Mouse (Mus musculus): ENCODE data around the gene Klhl3. TPM values are rescaled to one million over a fixed set of nuclear protein-coding genes. Genes with fewer than 3 reads are reported as not detected.
"Not testable (repeated sequence)": the region's sequence is repeated elsewhere in the genome, so short reads cannot be mapped to it uniquely, and the experiment has no call there.

Gene Klhl3
- polyA plus RNA-seq, 1 experiment = 5.6 TPM

DNA sequence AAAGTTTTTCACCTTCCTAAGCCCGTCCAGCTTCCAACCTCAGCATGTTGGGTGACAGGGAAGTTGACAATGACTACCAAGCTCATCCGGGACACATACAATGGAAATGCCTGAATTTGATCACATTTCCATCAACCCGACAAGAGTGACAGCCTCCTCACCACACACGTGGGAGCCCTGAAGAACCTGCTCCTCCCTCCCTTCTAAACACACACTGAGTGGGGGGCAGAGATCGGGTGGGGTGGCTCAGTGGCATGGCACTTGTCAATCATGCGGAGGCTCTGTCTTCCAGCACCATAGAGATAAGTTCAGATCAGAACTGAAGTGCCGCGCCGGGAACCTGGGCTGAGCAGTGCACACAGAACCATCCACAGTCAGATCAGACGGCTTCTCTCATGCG, 37.0 kb upstream of the Klhl3 start:
- peak overlapping the region; percentile 6 for H3K4me3 ChIP-seq (ENCODE audit: control insufficient read depth, low read depth, low read length)
- H3K36me3 ChIP-seq (ENCODE audit: control insufficient read depth, insufficient read depth, low read length) = no peaks in the 10 kb centered on the region
- no peaks in the 10 kb centered on the region for H3K27me3 ChIP-seq (ENCODE audit: control insufficient read depth, insufficient read depth, low read length)
- no peaks in the 10 kb centered on the region; the same call in 1 of the 2 replicates for H3K4me1 ChIP-seq (ENCODE audit: control insufficient read depth, insufficient read depth, low read length)
- no peak overlapping the region for H3K27ac ChIP-seq (ENCODE audit: control insufficient read depth, insufficient read depth, low read depth, low read length)
- TF ChIP-seq CTCF (IDR thresholded peaks at IDR 0.05; ENCODE audit: control insufficient read depth, insufficient read depth, insufficient replicate concordance, low read depth, low read length) (no peak), POLR2A (IDR thresholded peaks at IDR 0.05; ENCODE audit: control insufficient read depth, low read depth, low read length) (no peak)

DNA sequence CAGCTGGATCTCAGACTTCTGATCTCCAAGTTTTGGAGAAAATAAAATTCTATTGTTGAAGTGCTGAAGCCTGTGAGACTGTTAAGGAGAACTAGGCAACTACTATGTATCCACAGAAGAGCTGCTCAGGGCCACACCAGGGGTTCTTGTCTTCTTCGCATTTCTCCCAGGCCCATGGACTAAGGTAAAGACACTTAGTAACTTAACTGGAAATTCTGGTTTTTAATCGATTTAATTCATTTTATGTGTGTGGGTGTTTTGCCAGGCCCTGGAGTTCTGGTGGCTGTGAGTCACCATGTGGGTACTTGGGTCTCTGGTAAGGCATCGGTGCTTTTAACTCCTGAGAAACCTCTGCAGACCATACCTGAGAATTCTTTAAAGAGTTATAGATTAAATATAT, 36.2 kb upstream of the Klhl3 start:
- H3K4me3 ChIP-seq (ENCODE audit: control insufficient read depth, low read depth, low read length) = peak overlapping the region; percentile 77
- TF ChIP-seq CTCF (IDR thresholded peaks at IDR 0.05; ENCODE audit: control insufficient read depth, insufficient read depth, insufficient replicate concordance, low read depth, low read length) (no peak), POLR2A (IDR thresholded peaks at IDR 0.05; ENCODE audit: control insufficient read depth, low read depth, low read length) (no peak)

DNA sequence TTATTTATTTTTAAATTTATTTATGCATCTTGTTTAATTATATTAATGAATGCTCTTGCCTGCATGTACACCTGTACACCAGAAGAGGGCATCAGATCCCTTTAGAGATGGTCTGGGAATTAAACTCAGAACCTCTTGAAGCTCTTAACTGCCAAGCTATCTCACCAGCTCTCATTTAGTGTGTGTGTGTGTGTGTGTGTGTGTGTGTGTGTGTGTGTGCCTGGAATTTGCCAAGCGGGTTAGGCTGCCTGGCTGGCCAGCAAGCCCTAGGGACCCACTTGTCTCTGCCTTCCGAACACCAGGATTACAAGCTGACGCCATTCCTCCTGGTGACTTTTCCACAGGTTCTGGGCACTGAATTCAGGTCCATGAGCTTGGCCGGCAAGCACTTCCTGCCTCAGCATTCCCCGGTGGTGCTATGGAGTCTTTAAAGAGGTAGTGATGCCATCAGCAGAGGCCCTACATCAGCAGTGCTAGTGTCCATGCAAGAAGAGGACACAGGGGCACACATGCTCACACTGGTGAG, 35.7 kb upstream of the Klhl3 start:
- no peak; the same call in 1 of the 2 replicates for TF ChIP-seq CTCF (IDR thresholded peaks at IDR 0.05; ENCODE audit: control insufficient read depth, insufficient read depth, insufficient replicate concordance, low read depth, low read length)
- TF ChIP-seq POLR2A (IDR thresholded peaks at IDR 0.05; ENCODE audit: control insufficient read depth, low read depth, low read length) = no peak
- Histone ChIP-seq H3K4me3 (ENCODE audit: control insufficient read depth, low read depth, low read length) (peak overlapping the region; percentile 77), H3K27me3 (ENCODE audit: control insufficient read depth, insufficient read depth, low read length) (no peaks in the 10 kb centered on the region), H3K4me1 (ENCODE audit: control insufficient read depth, insufficient read depth, low read length) (no peaks in the 10 kb centered on the region; the same call in 1 of the 2 replicates), H3K27ac (ENCODE audit: control insufficient read depth, insufficient read depth, low read depth, low read length) (peak overlapping the region; percentile 56), H3K36me3 (ENCODE audit: control insufficient read depth, insufficient read depth, low read length) (no peaks in the 10 kb centered on the region)

More for the DNA sequence above, 36.2 kb upstream of the Klhl3 start:
- H3K4me1 ChIP-seq (ENCODE audit: control insufficient read depth, insufficient read depth, low read length) = no peaks in the 10 kb centered on the region; the same call in 1 of the 2 replicates
- H3K27ac ChIP-seq (ENCODE audit: control insufficient read depth, insufficient read depth, low read depth, low read length) = peak overlapping the region; percentile 56
- no peaks in the 10 kb centered on the region for H3K27me3 ChIP-seq (ENCODE audit: control insufficient read depth, insufficient read depth, low read length)
- no peaks in the 10 kb centered on the region for H3K36me3 ChIP-seq (ENCODE audit: control insufficient read depth, insufficient read depth, low read length)

DNA sequence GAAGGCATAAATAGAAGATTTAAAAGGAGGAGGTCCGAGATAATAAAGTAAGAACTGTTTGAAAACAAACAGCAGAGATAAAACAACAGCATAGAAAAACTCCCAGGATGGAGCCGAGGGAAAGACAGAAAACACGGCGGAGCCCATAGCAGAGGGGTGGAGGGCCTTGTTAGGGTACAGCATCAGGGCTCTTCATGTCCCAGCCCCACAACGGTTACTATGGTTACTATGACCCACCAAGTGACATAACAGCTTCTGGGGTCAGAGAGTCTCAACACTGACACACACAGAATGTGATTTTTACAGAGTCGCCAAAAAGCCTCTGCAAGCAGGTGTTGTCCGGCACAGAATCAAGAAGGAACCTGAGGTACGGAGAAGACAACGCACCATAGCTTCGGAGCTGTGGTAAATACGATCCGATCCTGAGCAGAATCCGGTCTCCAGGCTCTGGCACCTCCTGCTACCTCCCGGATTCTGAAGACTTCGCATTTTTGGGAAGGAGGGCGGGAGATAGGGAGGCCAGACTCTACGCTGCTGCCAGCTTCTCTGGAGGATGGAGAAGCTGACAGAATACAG, 35.0 kb upstream of the Klhl3 start:
- Histone ChIP-seq H3K4me1 (ENCODE audit: control insufficient read depth, insufficient read depth, low read length) (no peaks in the 10 kb centered on the region; the same call in 1 of the 2 replicates), H3K27ac (ENCODE audit: control insufficient read depth, insufficient read depth, low read depth, low read length) (peak overlapping the region; percentile 61), H3K4me3 (ENCODE audit: control insufficient read depth, low read depth, low read length) (peak overlapping the region; percentile 82), H3K36me3 (ENCODE audit: control insufficient read depth, insufficient read depth, low read length) (no peaks in the 10 kb centered on the region), H3K27me3 (ENCODE audit: control insufficient read depth, insufficient read depth, low read length) (no peaks in the 10 kb centered on the region)
- TF ChIP-seq POLR2A (IDR thresholded peaks at IDR 0.05; ENCODE audit: control insufficient read depth, low read depth, low read length) = peak; percentile 54; the same call in 1 of the 2 replicates
- TF ChIP-seq CTCF (IDR thresholded peaks at IDR 0.05; ENCODE audit: control insufficient read depth, insufficient read depth, insufficient replicate concordance, low read depth, low read length) = no peak

DNA sequence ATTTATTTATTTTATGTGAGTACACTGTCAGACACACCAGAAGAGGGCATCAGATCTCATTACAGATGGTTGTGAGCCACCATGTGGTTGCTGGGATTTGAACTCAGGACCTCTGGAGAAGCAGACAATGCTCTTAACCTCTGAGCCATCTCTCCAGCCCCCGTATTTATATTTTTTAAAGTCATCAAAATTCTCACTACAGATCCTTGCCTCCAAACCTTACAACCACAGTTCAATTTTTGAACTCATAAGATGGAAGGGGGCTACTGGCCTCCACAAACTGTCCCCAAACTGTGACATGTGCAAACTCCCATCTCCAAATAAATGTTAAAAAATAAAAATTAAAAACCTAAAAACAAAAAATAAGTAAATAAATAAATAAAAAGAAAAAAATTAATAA, 34.4 kb upstream of the Klhl3 start:
- TF ChIP-seq CTCF (IDR thresholded peaks at IDR 0.05; ENCODE audit: control insufficient read depth, insufficient read depth, insufficient replicate concordance, low read depth, low read length) (no peak), POLR2A (IDR thresholded peaks at IDR 0.05; ENCODE audit: control insufficient read depth, low read depth, low read length) (no peak)
- H3K27me3 ChIP-seq (ENCODE audit: control insufficient read depth, insufficient read depth, low read length) = no peaks in the 10 kb centered on the region
- H3K36me3 ChIP-seq (ENCODE audit: control insufficient read depth, insufficient read depth, low read length) = no peaks in the 10 kb centered on the region
- no peak overlapping the region for H3K4me3 ChIP-seq (ENCODE audit: control insufficient read depth, low read depth, low read length)
- H3K27ac ChIP-seq (ENCODE audit: control insufficient read depth, insufficient read depth, low read depth, low read length) = no peak overlapping the region
- H3K4me1 ChIP-seq (ENCODE audit: control insufficient read depth, insufficient read depth, low read length) = no peaks in the 10 kb centered on the region; the same call in 1 of the 2 replicates

DNA sequence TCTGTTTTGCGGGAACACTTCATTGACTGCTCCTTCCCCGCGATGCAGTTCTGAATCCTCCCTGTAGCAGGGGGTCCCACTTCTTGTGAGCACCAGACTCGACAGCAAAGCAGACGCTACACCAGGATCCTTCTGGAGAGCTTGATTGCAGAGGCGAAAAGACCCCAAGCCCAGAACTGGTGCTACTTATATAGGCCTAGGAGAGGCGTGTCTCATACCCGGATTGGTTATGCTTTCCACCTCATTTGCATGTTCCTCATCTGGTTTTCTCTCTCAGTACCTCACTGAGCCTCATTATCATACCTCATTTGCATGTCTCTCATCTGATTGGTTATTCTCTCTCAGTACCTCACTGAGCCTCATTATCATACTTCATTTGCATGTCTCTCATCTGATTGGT, 33.2 kb upstream of the Klhl3 start:
- H3K27ac ChIP-seq (ENCODE audit: control insufficient read depth, insufficient read depth, low read depth, low read length); H3K4me1 ChIP-seq (ENCODE audit: control insufficient read depth, insufficient read depth, low read length); H3K36me3 ChIP-seq (ENCODE audit: control insufficient read depth, insufficient read depth, low read length); H3K27me3 ChIP-seq (ENCODE audit: control insufficient read depth, insufficient read depth, low read length): not testable (repeated sequence)
- H3K4me3 ChIP-seq (ENCODE audit: control insufficient read depth, low read depth, low read length) = peak overlapping the region; percentile 70

DNA sequence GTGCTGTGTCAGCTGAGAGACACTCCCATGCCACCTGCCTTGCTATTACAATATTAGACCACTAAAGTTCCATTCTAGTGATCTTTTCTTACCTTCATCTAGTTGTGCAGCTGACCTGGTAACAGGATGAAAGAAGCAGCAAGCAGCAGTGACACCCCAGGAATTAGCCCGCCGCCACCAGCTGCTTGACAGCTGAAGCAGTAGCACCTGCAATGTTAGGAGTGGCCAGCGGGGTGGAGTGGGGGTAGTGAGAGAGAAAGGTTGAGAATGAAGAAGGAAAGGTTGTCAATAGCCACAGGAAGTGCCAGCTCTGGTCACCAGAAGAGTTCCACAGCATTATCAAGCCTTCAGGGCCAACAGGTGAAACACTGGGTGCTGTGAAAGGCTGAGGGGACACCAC, 18.3 kb upstream of the Klhl3 start:
- H3K36me3 ChIP-seq (ENCODE audit: control insufficient read depth, insufficient read depth, low read length) = peaks cover 4% of the 10 kb centered on the region; the same call in 1 of the 2 replicates
- H3K4me1 ChIP-seq (ENCODE audit: control insufficient read depth, insufficient read depth, low read length) = peaks cover 3% of the 10 kb centered on the region
- no peak overlapping the region; the same call in 1 of the 2 replicates for H3K4me3 ChIP-seq (ENCODE audit: control insufficient read depth, low read depth, low read length)
- H3K27ac ChIP-seq (ENCODE audit: control insufficient read depth, insufficient read depth, low read depth, low read length) = no peak overlapping the region
- H3K27me3 ChIP-seq (ENCODE audit: control insufficient read depth, insufficient read depth, low read length) = no peaks in the 10 kb centered on the region
- no peak for TF ChIP-seq POLR2A (IDR thresholded peaks at IDR 0.05; ENCODE audit: control insufficient read depth, low read depth, low read length)
